Mouse (Mus musculus) megakaryocyte progenitor cell, adult 5-6 weeks (primary cell): ENCODE results near the gene Phox2a. TPM values are rescaled to one million over a fixed set of nuclear protein-coding genes. Genes with fewer than 3 reads are reported as not detected.

Experiments
- total RNA-seq, 2 experiments: library from RNA; stranded (forward) in 1 of 2; stranded (reverse) in 1 of 2; fragments of 157-497, 149-512 nt in 1 of 2; fragments of 200-1000 nt in 1 of 2; gene quantifications; 2 replicates each; pipeline versions ENCODE4 v1.2.3 to v1.2.4; 2015 to 2017

The Phox2a gene
- total RNA-seq, 2 experiments from 2014 or later = not detected

Other genes with a start within 250 kb of the Phox2a start
- not detected in 2 replicates for gene Art2b, start 232.7 kb upstream of the Phox2a start, total RNA-seq (2015)
- 0.08 and 0.20 TPM in 2 replicates for gene Art2b, start 232.7 kb upstream of the Phox2a start, total RNA-seq (2017)
- 7.2 and 9.9 TPM in 2 replicates for gene Clpb, start 154.7 kb upstream of the Phox2a start, total RNA-seq (2015)
- gene Clpb, start 154.7 kb upstream of the Phox2a start, total RNA-seq (2017) = 32.9 and 45.8 TPM in 2 replicates
- 1.2 and 4.0 TPM in 2 replicates for gene Inppl1, start 19.9 kb downstream of the Phox2a start, total RNA-seq (2015)
- gene Inppl1, start 19.9 kb downstream of the Phox2a start, total RNA-seq (2017) = 1.6 and 4.6 TPM in 2 replicates
- not detected in 2 replicates for gene Folr2, start 38.9 kb downstream of the Phox2a start, total RNA-seq (2015)
- gene Folr2, start 38.9 kb downstream of the Phox2a start, total RNA-seq (2017) = not detected in 2 replicates
- 56.2 and 70.6 TPM in 2 replicates for gene Anapc15, start 45.4 kb downstream of the Phox2a start, total RNA-seq (2015)
- 98.6 and 132 TPM in 2 replicates for gene Anapc15, start 45.4 kb downstream of the Phox2a start, total RNA-seq (2017)
- 0.74 and 1.9 TPM in 2 replicates for gene Folr1, start 52.5 kb downstream of the Phox2a start, total RNA-seq (2015)
- gene Folr1, start 52.5 kb downstream of the Phox2a start, total RNA-seq (2017) = 0.37 TPM in 1 of 2 replicates, not detected in the other
- gene Lamtor1, start 87.6 kb downstream of the Phox2a start, total RNA-seq (2015) = 74.7 and 91.8 TPM in 2 replicates
- 75.0 and 75.7 TPM in 2 replicates for gene Lamtor1, start 87.6 kb downstream of the Phox2a start, total RNA-seq (2017)
- 0.10 TPM in 1 of 2 replicates, not detected in the other for gene Tomt, start 88.0 kb downstream of the Phox2a start, total RNA-seq (2015)
- gene Tomt, start 88.0 kb downstream of the Phox2a start, total RNA-seq (2017) = 0.07 TPM in 1 of 2 replicates, not detected in the other
- 1.9 and 3.8 TPM in 2 replicates for gene Lrrc51, start 115.6 kb downstream of the Phox2a start, total RNA-seq (2015)
- 1.0 TPM in 1 of 2 replicates, not detected in the other for gene Lrrc51, start 115.6 kb downstream of the Phox2a start, total RNA-seq (2017)
- 83.1 and 93.8 TPM in 2 replicates for gene Numa1, start 115.8 kb downstream of the Phox2a start, total RNA-seq (2015)
- 156 and 190 TPM in 2 replicates for gene Numa1, start 115.8 kb downstream of the Phox2a start, total RNA-seq (2017)
- gene Il18bp, start 200.4 kb downstream of the Phox2a start, total RNA-seq (2015) = 3.1 and 7.6 TPM in 2 replicates
- gene Il18bp, start 200.4 kb downstream of the Phox2a start, total RNA-seq (2017) = 2.1 and 2.5 TPM in 2 replicates
- gene Rnf121, start 247.2 kb downstream of the Phox2a start, total RNA-seq (2015) = 11.3 and 12.2 TPM in 2 replicates
- 7.1 and 12.7 TPM in 2 replicates for gene Rnf121, start 247.2 kb downstream of the Phox2a start, total RNA-seq (2017)
- 17.6 and 19.7 TPM in 2 replicates for gene Xndc1, start 247.2 kb downstream of the Phox2a start, total RNA-seq (2015)
- gene Xndc1, start 247.2 kb downstream of the Phox2a start, total RNA-seq (2017) = 28.4 and 30.3 TPM in 2 replicates
- 0.57 and 0.85 TPM in 2 replicates for gene Xntrpc, start 247.4 kb downstream of the Phox2a start, total RNA-seq (2015)
- 0.34 and 0.92 TPM in 2 replicates for gene Xntrpc, start 247.4 kb downstream of the Phox2a start, total RNA-seq (2017)